Mouse (Mus musculus): Measurements from ENCODE around the gene Retreg3. TPM values are rescaled to one million over a fixed set of nuclear protein-coding genes. Genes with fewer than 3 reads are reported as not detected.
A peak's percentile ranks its signal among the peaks of the same experiment; 100 is the strongest.

The Retreg3 gene
- total and polyA plus RNA-seq, 2 experiments = 46.3 to 61.2 TPM

DNA sequence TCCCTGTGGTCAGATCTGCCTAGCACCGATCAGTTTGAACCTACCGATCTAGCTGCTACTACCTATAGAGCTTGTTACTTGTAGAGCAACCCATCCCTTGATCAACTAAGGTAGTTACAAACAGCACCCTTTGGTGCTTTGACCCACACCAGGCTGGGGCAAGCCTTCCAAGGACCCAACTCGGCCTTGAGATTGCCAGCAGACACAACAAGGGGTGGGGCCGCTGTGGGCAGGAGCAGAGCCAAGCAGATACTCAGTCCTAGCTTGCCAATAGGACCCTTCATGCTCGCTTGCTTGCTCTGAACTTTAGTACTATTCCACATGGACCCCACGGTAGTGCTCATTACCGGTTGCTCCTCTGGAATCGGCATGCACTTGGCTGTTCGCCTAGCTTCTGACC lies 41.6 kb downstream of the Retreg3 start, which contains the start of gene Hsd17b1:
TSS of gene Hsd17b1 (plus strand) at position 291 of the 400 bp plus-strand sequence.
- Histone ChIP-seq H3K4me3 (ENCODE audit: insufficient read depth, low read depth, low read length) (no peak within 1 kb of the TSS), H3K4me1 (ENCODE audit: control insufficient read depth, insufficient read depth, low read length) (peaks cover 9% of the 10 kb centered on the region), H3K27ac (replicated peaks; ENCODE audit: insufficient read depth, low read depth, low read length) (no peak within 1 kb of the TSS), H3K9ac (ENCODE audit: low read depth, low read length) (no peak within 1 kb of the TSS), H3K27me3 (ENCODE audit: control insufficient read depth, insufficient read depth, low read length) (no peaks in the 10 kb centered on the region), H3K79me2 (ENCODE audit: control insufficient read depth, insufficient read depth, low read length) (no peaks in the 10 kb centered on the region), H3K36me3 (ENCODE audit: control insufficient read depth, insufficient read depth, low read length) (no peaks in the 10 kb centered on the region)
- TF ChIP-seq CTCF (IDR thresholded peaks at IDR 0.05; ENCODE audit: low read depth, low read length) = no peak
- no peak for TF ChIP-seq POLR2A (IDR thresholded peaks at IDR 0.05; ENCODE audit: extremely low read depth, insufficient read depth, low read length)
- WGBS = 82% methylated on average over 9 of the region's 9 CpGs
- DNase-seq (ENCODE audit: extremely low read depth, low read depth, low spot score) = no peak

GRCm38 (mm10) chr11:101071810-101072428 lies 47.8 kb downstream of the Retreg3 start:
- no peak for TF ChIP-seq CTCF (IDR thresholded peaks at IDR 0.05; ENCODE audit: low read depth, low read length)
- no peak for TF ChIP-seq POLR2A (IDR thresholded peaks at IDR 0.05; ENCODE audit: extremely low read depth, insufficient read depth, low read length)
- Histone ChIP-seq H3K27me3 (ENCODE audit: control insufficient read depth, insufficient read depth, low read length) (no peaks in the 10 kb centered on the region), H3K9ac (ENCODE audit: low read depth, low read length) (no peak overlapping the region), H3K4me3 (ENCODE audit: insufficient read depth, low read depth, low read length) (no peak overlapping the region), H3K36me3 (ENCODE audit: control insufficient read depth, insufficient read depth, low read length) (no peaks in the 10 kb centered on the region), H3K27ac (replicated peaks; ENCODE audit: insufficient read depth, low read depth, low read length) (no peak overlapping the region), H3K4me1 (ENCODE audit: control insufficient read depth, insufficient read depth, low read length) (peaks cover 3% of the 10 kb centered on the region; the same call in 1 of the 2 replicates), H3K79me2 (ENCODE audit: control insufficient read depth, insufficient read depth, low read length) (no peaks in the 10 kb centered on the region)
- WGBS = 86% methylated on average over 14 of the region's 14 CpGs
- no peak for DNase-seq (ENCODE audit: extremely low read depth, low read depth, low spot score)

GRCm38 (mm10) chr11:101070987-101071386 lies 48.7 kb downstream of the Retreg3 start:
- Histone ChIP-seq H3K4me3 (ENCODE audit: insufficient read depth, low read depth, low read length) (no peak overlapping the region), H3K9ac (ENCODE audit: low read depth, low read length) (no peak overlapping the region)
- no peak for TF ChIP-seq CTCF (IDR thresholded peaks at IDR 0.05; ENCODE audit: low read depth, low read length)
- no peak for TF ChIP-seq POLR2A (IDR thresholded peaks at IDR 0.05; ENCODE audit: extremely low read depth, insufficient read depth, low read length)

GRCm38 (mm10) chr11:101070189-101070527 lies 49.5 kb downstream of the Retreg3 start:
- Histone ChIP-seq H3K27ac (replicated peaks; ENCODE audit: insufficient read depth, low read depth, low read length) (peak overlapping the region; percentile 59), H3K4me1 (ENCODE audit: control insufficient read depth, insufficient read depth, low read length) (peaks cover 10% of the 10 kb centered on the region), H3K27me3 (ENCODE audit: control insufficient read depth, insufficient read depth, low read length) (no peaks in the 10 kb centered on the region), H3K79me2 (ENCODE audit: control insufficient read depth, insufficient read depth, low read length) (no peaks in the 10 kb centered on the region), H3K4me3 (ENCODE audit: insufficient read depth, low read depth, low read length) (peak overlapping the region; percentile 85), H3K9ac (ENCODE audit: low read depth, low read length) (peak overlapping the region; percentile 86), H3K36me3 (ENCODE audit: control insufficient read depth, insufficient read depth, low read length) (no peaks in the 10 kb centered on the region)
- no peak for DNase-seq (ENCODE audit: extremely low read depth, low read depth, low spot score)
- 2% methylated on average over 36 of the region's 36 CpGs for WGBS
- TF ChIP-seq POLR2A (IDR thresholded peaks at IDR 0.05; ENCODE audit: extremely low read depth, insufficient read depth, low read length) (no peak), CTCF (IDR thresholded peaks at IDR 0.05; ENCODE audit: low read depth, low read length) (no peak)

More at GRCm38 (mm10) chr11:101070987-101071386, 48.7 kb downstream of the Retreg3 start:
- H3K27ac ChIP-seq (replicated peaks; ENCODE audit: insufficient read depth, low read depth, low read length) = no peak overlapping the region
- no peak for DNase-seq (ENCODE audit: extremely low read depth, low read depth, low spot score)
- H3K4me1 ChIP-seq (ENCODE audit: control insufficient read depth, insufficient read depth, low read length) = peaks cover 7% of the 10 kb centered on the region
- WGBS = 82% methylated on average over 6 of the region's 6 CpGs
- no peaks in the 10 kb centered on the region for H3K36me3 ChIP-seq (ENCODE audit: control insufficient read depth, insufficient read depth, low read length)
- H3K79me2 ChIP-seq (ENCODE audit: control insufficient read depth, insufficient read depth, low read length) = no peaks in the 10 kb centered on the region
- H3K27me3 ChIP-seq (ENCODE audit: control insufficient read depth, insufficient read depth, low read length) = no peaks in the 10 kb centered on the region

DNA sequence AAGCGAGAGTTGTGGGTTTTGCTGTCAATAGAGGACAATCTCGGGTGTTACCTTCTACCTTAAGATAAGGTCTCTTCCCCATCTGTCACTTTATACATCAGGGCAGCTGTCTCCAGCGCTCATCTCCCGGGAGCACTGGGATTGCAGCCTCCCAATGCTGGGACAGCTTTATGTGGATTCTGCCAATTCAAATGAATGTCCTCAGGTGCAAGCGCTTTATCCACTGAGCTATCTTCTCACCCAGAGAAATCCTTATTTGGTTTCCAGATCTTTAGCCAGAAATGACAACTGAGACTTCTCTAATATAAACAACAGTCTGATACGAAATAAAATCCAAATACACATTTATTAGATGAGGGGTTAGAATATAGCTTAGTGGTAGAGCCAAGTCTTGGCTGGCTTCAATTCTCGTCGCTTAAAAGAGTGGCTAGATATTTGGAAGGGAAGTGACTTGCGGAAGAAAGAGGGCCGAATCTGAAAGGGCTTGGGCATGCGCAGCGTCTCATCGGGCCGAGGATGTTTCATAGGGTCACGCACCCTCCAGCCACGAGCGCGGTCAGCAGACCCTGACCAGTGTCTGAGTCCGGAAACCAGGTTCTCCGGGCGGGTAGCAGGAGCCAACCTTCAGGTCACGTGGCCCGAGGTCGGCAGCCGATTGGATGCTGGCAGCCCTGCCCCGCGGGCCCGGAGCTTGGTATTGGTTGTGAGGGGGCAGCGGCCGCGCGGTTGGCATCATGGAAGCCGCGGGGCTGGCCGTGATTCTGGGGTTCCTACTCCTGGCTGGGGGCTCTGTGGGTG lies 50.1 kb downstream of the Retreg3 start, which contains the start of gene Naglu:
TSS of gene Naglu (plus strand) at position 622 of the 798 bp plus-strand sequence.
- Histone ChIP-seq H3K4me1 (ENCODE audit: control insufficient read depth, insufficient read depth, low read length) (peaks cover 12% of the 10 kb centered on the region), H3K36me3 (ENCODE audit: control insufficient read depth, insufficient read depth, low read length) (no peaks in the 10 kb centered on the region), H3K4me3 (ENCODE audit: insufficient read depth, low read depth, low read length) (peak within 1 kb of the TSS; percentile 85), H3K27me3 (ENCODE audit: control insufficient read depth, insufficient read depth, low read length) (no peaks in the 10 kb centered on the region), H3K79me2 (ENCODE audit: control insufficient read depth, insufficient read depth, low read length) (no peaks in the 10 kb centered on the region), H3K27ac (replicated peaks; ENCODE audit: insufficient read depth, low read depth, low read length) (peak within 1 kb of the TSS; percentile 59), H3K9ac (ENCODE audit: low read depth, low read length) (peak within 1 kb of the TSS; percentile 86)
- TF ChIP-seq POLR2A (IDR thresholded peaks at IDR 0.05; ENCODE audit: extremely low read depth, insufficient read depth, low read length) (0 out of 2 replicates have a peak, but pooled peaks have one; percentile 29), CTCF (IDR thresholded peaks at IDR 0.05; ENCODE audit: low read depth, low read length) (no peak)
- 4% methylated on average over 35 of the region's 35 CpGs for WGBS
- DNase-seq (ENCODE audit: extremely low read depth, low read depth, low spot score) = peak; percentile 86
